Mouse (Mus musculus) cerebellum, postnatal 36 days (tissue): ENCODE data around the gene Cdc73.
"Not testable (repeated sequence)": the region's sequence is repeated elsewhere in the genome, so short reads cannot be mapped to it uniquely, and the experiment has no call there.

Source experiments
- DNase-seq, 2 experiments: peaks; one replicate each; pipeline ENCODE4 v3.0.0; 2021 to 2022; ENCODE audit warnings: mixed read lengths in 2 of 2

The Cdc73 gene

DNA sequence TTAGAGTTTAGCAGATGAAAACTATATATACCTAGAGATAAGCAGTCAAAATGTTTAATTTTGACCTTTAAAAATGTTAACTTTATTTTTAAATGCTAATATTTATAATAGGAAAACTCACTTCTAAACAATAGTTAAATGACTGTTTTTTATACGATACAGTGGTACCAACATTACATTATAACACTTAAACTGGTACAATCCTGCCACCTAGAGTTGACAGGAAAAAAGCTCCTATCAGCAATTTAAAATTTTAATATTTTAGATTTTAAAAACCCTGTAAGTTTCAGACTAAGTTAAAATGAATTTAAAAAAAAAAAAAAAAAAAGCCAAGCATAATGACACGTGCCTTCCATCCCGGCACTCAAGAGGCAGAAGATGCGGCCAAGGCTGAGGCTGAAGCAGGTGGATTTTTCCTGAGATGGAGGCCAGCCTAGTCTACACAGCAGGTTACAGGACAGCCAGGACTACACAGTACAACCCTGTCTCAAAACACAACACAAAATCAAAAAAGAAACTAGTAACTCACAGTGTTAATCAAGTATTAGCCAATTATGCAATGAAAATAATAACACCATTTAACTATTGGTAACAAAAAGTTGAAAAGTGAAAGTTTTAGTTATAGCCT, 26.8 kb downstream of the Cdc73 start:
- no peak for DNase-seq

GRCm38 (mm10) chr1:143664786-143665185, 37.9 kb downstream of the Cdc73 start:
- DNase-seq = not testable (repeated sequence)

- DNase-seq = no peak
Observed at GRCm38 (mm10) chr1:143663197-143663596, 39.5 kb downstream of the Cdc73 start.

GRCm38 (mm10) chr1:143653646-143654045, 49.0 kb downstream of the Cdc73 start:
- no peak for DNase-seq

DNA sequence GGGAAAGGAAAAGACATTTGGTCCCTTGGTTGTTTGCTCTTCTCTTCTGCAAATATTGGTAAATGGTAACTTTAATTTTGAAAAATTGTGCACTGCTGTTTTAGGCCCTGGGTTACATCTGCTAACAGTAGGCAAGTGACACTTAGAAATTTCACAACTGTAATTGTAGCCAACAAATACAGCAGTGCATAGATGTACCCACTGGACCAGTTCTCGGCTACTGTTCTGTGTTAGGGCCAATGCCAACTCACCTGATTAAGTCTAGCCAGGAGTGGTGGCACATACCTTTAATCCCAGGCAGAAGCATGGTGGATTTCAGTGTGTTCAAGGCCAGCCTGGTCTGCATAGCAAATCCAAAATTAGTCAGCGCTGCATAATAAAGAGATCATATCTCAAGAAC, 52.4 kb downstream of the Cdc73 start:
- DNase-seq = no peak

DNA sequence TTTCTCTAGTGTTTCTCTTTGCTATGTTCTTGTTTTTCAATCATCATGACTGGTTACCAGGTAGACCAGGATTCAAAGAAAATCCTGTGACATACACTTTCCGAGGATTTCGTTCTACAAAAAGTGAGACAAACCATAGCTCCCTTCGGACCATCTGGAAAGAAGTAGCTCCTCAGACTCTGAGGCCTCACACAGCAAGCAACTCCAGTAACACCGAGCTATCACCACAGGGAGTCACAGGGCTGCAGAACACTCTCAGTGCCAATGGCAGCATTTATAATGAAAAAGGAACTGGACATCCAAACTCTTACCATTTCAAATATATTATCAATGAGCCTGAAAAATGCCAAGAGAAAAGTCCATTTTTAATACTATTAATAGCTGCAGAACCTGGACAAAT, 56.5 kb downstream of the Cdc73 start:
- no peak for DNase-seq

DNA sequence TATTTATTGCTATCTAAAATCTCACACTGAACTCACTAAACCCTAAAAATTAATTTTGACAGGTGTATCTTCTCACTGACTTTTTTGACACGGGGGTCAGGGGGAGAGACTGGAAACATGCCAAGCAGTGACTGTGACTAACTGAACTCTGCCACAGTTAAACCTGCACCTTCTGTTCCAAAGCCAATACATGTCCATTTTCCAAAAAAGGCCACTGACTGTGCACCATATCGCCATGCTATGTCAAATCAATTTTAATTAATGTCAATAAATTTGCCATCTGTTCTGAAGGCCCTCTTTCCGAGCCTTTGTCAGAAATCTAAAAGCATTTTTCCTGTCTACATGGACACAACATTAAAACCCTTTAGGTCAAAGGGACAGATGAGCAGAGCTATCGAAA, 57.3 kb downstream of the Cdc73 start:
- DNase-seq = no peak

DNA sequence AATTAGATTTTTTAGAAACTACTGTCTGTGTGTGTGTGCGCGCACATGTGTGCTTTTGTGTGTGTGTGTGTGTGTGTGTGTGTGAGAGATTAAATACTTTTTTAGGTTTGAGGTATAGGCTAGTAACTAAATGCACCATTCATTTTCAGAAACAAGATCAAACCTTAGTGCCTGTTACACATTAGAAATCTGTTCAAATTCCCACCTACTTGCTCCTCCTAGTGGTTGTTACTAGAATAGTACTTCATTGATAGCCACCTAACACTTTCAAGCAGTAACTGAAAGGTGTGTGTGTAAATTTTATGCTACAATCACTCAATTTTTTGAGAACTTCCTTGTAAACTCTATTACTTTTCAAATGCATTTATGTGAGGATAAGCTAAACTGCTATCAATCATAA, 58.5 kb downstream of the Cdc73 start:
- no peak for DNase-seq

- DNase-seq = peak; percentile 11 to 23
Observed at GRCm38 (mm10) chr1:143640650-143641407, 61.9 kb downstream of the Cdc73 start, which contains the start of gene B3galt2. Gene B3galt2 (plus strand): TSS chr1:143640664.

DNA sequence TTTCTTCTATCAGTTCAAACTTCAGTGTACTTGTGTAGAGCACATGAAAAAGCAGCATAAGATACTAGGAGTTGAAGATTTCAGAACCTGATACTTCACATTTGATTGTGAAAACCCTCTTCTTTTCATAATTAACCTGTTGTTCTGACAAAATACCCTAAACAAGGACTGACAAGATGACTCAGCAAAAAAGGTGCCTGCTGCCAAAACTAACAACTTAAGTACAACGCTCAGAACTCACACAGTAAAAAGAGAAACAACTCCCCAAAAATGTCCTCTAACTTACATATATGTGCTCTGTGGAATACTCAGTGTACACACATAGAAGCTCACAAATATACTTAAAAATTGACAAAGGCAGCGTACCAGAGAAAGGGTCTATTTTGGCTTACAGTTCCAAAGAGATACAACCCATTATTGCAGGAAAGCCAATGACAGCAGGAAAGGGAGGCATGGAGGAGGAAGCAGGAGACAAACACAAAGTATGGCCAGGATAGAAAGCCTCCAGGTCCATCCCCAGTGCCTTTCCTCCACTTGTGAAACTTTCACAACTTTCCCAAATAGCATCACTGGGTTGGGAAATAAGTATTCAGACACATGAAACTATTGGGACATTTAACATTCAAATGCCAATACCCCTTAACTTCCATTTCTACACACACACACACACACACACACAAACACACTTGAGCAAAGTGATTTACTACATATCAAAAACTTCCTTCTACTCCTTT, 69.7 kb downstream of the Cdc73 start:
- DNase-seq = no peak

GRCm38 (mm10) chr1:143632361-143632760, 70.3 kb downstream of the Cdc73 start:
- no peak for DNase-seq

DNA sequence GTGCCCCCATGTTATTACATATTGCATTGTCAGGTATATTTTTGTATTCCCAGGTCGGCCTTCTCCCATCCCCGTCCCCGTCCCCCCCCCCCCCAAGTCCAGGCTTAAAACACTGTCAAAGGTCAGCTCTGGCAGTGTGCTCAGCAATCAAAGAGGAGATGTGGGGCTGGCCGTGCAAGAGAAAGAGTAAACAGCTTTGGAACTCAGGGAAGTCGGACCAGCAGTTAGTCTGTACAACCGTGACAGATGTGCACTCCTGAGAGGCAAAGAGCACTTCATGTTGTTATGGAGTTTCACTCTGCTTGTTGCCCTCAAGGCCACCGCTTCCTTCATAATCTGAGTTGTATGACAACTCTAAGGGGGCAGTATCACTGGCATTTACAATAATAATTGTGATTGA, 71.4 kb downstream of the Cdc73 start:
- DNase-seq = no peak

GRCm38 (mm10) chr1:143622634-143623033, 80.1 kb downstream of the Cdc73 start:
- DNase-seq = no peak

DNA sequence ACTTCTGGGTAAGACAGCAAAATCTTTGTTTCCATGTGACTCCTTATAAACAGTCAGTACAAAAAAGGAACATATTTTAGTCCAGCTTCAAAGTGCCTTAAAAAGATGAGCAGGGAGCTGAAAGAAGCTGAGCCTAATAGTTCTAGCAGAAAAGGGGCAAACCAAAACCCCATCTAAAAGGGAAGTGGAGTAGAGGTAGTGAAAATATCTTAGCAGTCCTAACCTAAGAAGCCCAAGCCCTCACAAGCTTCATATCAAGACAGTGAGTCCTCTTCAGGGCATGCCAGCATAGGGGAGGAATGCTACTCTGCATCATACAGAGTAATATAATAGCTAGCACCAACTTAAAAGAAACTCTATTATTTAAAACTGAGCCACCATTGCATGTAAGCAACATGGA, 80.8 kb downstream of the Cdc73 start:
- DNase-seq = no peak

DNA sequence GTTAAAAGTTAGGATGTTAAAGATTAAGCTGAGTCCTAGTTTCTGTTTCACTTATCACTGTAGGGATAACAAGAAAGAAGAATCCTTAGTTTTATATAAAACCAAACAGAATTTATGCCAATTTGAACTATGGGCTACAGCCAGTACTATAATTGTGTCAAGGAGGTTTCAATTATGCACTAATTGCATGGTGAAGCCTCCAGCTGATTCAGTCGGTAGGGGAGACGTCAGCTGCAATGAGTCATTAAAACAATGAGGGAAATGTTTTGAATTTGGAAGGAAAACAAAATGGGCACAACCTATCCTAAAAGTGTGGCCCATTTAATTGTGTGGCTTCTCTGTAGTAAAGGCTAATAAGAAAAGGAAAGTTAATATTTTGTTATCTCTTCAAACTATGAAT, 82.9 kb downstream of the Cdc73 start:
- no peak for DNase-seq

- DNase-seq = no peak
Observed at GRCm38 (mm10) chr1:143612901-143613300, 89.8 kb downstream of the Cdc73 start.

DNA sequence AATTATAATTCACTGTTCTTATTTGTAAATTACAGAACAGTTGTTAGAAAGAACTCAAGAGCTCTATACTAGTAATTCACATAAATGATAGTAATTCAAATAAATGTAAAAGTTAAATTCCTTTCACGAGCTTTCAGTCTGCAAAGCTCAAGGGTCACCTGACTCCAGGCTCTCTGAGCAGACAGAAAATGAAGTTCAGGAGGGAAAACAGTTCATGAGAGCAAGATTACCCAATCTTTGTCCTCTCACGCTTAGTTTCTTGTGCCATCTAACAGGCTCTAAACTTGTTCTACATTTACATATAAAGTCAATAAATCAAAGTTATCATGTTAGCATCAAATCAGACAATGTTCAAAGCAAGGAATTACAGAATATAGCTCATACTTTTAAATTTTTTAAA, 93.8 kb downstream of the Cdc73 start:
- no peak for DNase-seq

DNA sequence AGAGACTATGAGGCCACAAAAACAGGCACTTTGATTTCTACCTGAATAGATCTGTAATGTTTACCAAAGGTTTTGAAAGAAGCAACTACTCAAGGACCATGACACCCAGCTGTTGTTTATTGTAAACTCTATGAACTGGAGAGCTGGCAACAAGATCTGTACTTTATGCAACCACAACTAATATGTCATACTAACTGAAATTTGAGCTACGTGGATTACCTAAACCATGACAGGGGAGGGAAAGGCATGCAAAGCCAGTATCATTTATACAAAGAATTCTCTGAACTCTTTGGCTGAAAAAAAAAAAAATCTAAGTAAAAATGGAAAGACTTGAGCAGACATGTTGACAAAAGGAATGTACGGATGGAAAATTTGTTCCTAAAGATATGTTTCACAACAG, 105.8 kb downstream of the Cdc73 start:
- DNase-seq = no peak

GRCm38 (mm10) chr1:143576824-143577543, 125.7 kb downstream of the Cdc73 start:
- no peak for DNase-seq

DNA sequence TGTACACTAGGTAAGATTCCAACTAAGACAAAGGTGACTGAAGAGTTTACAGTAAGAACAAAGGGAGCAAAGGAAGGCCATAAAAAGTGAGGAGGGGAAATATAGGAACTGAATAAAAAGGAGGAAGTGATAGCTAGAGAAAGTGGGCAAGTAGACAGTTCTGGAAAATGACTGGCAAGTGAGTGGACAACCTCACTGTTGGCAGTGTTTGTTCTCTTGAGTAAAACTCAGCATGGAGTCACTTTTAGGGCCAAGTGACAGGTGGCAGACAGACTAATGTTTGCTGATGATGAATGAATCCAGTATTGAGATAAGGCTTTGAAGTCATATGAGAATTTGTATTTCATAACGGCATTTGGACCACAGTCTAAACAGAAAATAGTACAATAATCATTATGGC, 144.5 kb downstream of the Cdc73 start:
- DNase-seq = peak; percentile 56 to 64

DNA sequence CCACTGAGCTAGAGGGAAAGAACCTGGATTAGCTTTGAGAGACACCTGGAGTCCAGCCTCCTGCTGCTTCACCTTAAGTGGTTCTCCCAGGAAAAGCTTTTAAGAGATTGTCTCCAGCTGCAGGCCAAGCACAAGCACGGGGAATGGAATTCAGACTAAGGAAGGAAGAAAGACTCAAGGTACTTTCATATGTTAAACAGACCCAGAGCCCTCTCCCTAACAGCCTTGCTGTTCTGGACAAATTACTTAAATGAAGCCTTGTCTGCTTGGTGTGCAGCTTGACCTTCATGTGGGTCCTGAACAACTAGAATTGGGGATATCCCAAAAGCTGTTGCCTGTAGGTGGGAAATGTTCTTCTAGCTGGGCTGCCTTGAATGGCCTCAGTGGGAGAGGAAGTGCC, 147.2 kb downstream of the Cdc73 start:
- no peak for DNase-seq

GRCm38 (mm10) chr1:143554621-143555020, 148.1 kb downstream of the Cdc73 start:
- DNase-seq = no peak
